Mouse (Mus musculus) E14TG2a.4 (cell line): ENCODE data around the gene Snrnp48.

Experiments
- CTCF ChIP-seq: conservative IDR thresholded peaks from 2 replicates; pipeline ENCODE4 v1.5.1; 2014; ENCODE audit warnings: low read length
- NANOG ChIP-seq: IDR thresholded peaks from 2 replicates; pipeline ENCODE4 v1.6.1; 2014; ENCODE audit warnings: borderline replicate concordance, low read length, mixed read lengths

DNA sequence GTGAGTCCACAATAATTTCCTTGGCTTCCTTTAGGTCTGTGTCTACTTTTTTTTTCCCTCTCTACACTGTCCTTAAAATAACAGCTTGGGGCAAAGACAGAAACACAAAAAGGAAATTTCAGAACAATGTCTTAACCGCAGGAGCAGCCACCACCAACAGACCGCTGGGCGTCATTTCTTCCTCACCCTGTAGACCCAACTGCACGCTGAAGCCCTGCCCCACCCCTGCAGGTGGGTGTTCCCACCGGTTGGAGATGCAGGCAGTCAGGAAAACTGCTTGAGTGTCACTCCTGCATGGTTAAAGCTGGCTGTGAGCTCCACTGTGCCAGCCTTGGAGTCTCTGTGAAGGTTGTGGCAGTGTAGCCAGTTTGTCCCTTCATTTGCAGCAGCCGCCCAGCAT is 47.1 kb upstream of the Snrnp48 start:
- no peak for TF ChIP-seq CTCF
- TF ChIP-seq NANOG, result no peak
